In the genomic region with DNA sequence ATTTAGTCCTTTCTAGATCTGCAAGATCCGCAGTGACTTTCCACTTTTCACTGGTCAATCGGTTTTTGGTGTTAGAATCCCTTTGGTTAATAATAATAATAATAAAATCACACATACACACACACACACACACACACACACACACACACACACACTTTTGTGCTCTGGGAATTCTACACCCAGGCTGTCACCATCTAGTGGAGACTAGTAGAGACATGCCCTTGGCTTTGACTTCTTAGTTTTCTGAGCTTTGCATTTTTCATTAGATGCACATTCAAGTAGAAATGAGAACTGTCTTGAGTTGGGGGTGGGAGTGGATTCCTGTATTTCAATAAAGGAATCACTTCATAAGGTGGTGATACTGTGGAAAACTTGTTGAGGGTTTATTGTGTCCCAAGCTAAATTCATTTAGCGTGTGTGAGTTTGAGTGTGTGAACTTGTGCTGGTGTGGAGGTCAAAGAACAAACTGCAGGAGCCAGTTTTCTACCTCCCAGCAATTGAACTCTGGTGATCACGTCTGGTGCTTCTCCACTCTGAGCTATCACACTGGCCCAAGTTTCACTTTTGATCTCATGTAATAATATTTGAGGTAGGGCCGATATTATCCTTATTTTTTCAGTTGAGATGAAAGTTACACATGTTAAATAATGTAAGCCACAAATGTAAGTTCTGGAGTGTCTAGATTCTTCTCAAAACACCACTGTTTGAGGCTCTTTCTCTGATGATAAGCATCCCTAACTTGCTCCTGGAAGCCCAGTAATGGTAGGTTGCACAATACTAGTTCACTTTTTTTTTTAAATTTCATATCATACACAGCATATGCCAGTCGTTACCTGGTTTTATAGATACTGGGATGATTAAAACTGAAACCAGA, we compare ENCODE assay signal across 8 mouse cellular contexts. TPM values are rescaled to one million over a fixed set of nuclear protein-coding genes. Genes with fewer than 3 reads are reported as not detected.
A peak's percentile ranks its signal among the peaks of the same experiment; 100 is the strongest.
DNase-seq lines count a peak whose midpoint lies in the region; ATAC-seq and TF ChIP-seq lines count a peak whose summit lies in the region.

No protein-coding gene starts in this region.

- H3K36me3 ChIP-seq in heart, embryonic 13.5 days = 0 out of 2 replicates have a peak, but pooled peaks cover 5% of the 10 kb centered on the region
- no peaks in the 10 kb centered on the region for H3K36me3 ChIP-seq in limb, embryonic 11.5 days (ENCODE audit: control insufficient read depth, insufficient read depth, low read length)
- no peaks in the 10 kb centered on the region for H3K36me3 ChIP-seq in neural tube, embryonic 11.5 days (ENCODE audit: control insufficient read depth, insufficient read depth, low read length)

- H3K27ac ChIP-seq in bone marrow macrophage, adult 2 months (ENCODE audit: insufficient read depth, low read depth, low read length) = peak overlapping the region; percentile 86
- H3K27ac ChIP-seq in heart, embryonic 13.5 days (replicated peaks) = peak overlapping the region; percentile 98
- no peak overlapping the region for H3K27ac ChIP-seq in limb, embryonic 11.5 days (replicated peaks; ENCODE audit: low read depth, low read length)
- no peak overlapping the region for H3K27ac ChIP-seq in neural tube, embryonic 11.5 days (ENCODE audit: low read depth, low read length)

- no peak for TF ChIP-seq CTCF in bone marrow macrophage, adult 2 months (IDR thresholded peaks at IDR 0.05; ENCODE audit: low read depth, low read length)

- H3K4me3 ChIP-seq in bone marrow macrophage, adult 2 months (ENCODE audit: insufficient read depth, low read length) = peak overlapping the region; percentile 96
- H3K4me3 ChIP-seq in heart, embryonic 13.5 days = peak overlapping the region; percentile 77
- H3K4me3 ChIP-seq in limb, embryonic 11.5 days (ENCODE audit: low read depth, low read length) = peak overlapping the region; percentile 95
- peak overlapping the region; percentile 84 for H3K4me3 ChIP-seq in neural tube, embryonic 11.5 days (ENCODE audit: low read depth, low read length)

- TF ChIP-seq POLR2A in bone marrow macrophage, adult 2 months (IDR thresholded peaks at IDR 0.05; ENCODE audit: borderline replicate concordance, low read depth, low read length) = no peak

- peak overlapping the region; percentile 86 for H3K4me2 ChIP-seq in heart, embryonic 13.5 days
- H3K4me2 ChIP-seq in limb, embryonic 11.5 days (ENCODE audit: low read depth, severe bottlenecking) = peak overlapping the region; percentile 66
- peak overlapping the region; percentile 71 for H3K4me2 ChIP-seq in neural tube, embryonic 11.5 days (ENCODE audit: low read depth)

- no peak for ATAC-seq in heart, embryonic 13.5 days (ENCODE audit: extremely low read depth, insufficient number of reproducible peaks, low FRiP score, low TSS enrichment)
- no peak for ATAC-seq in limb, embryonic 11.5 days (ENCODE audit: insufficient number of reproducible peaks, low FRiP score, low TSS enrichment, low read depth)
- no peak for ATAC-seq in neural tube, embryonic 11.5 days (ENCODE audit: insufficient read depth, low FRiP score, low TSS enrichment)
- ATAC-seq in cerebellum, adult (ENCODE audit: insufficient number of reproducible peaks, low FRiP score, low TSS enrichment) = no peak

- H3K9me3 ChIP-seq in heart, embryonic 13.5 days = no peaks in the 10 kb centered on the region
- H3K9me3 ChIP-seq in limb, embryonic 11.5 days (ENCODE audit: control insufficient read depth, low read length) = no peaks in the 10 kb centered on the region
- H3K9me3 ChIP-seq in neural tube, embryonic 11.5 days (ENCODE audit: control insufficient read depth, low read length) = no peaks in the 10 kb centered on the region

- WGBS in heart, embryonic 13.5 days = 32% methylated on average over 6 of the region's 6 CpGs
- WGBS in limb, embryonic 11.5 days = 43% methylated on average over 6 of the region's 6 CpGs
- 43% methylated on average over 6 of the region's 6 CpGs for WGBS in neural tube, embryonic 11.5 days

- peaks cover 39% of the 10 kb centered on the region for H3K4me1 ChIP-seq in bone marrow macrophage, adult 2 months (ENCODE audit: control insufficient read depth, insufficient read depth, low read length)
- H3K4me1 ChIP-seq in heart, embryonic 13.5 days = peaks cover 57% of the 10 kb centered on the region
- peaks cover 2% of the 10 kb centered on the region; the same call in 1 of the 2 replicates for H3K4me1 ChIP-seq in limb, embryonic 11.5 days (ENCODE audit: control insufficient read depth, insufficient read depth, low read length)
- H3K4me1 ChIP-seq in neural tube, embryonic 11.5 days (ENCODE audit: control insufficient read depth, insufficient read depth, low read length) = peaks cover 6% of the 10 kb centered on the region

- peak; percentile 40 for DNase-seq in heart, adult 8-10 months (ENCODE audit: low spot score)
- DNase-seq in heart, postnatal 4 days = no peak
- no peak for DNase-seq in limb, embryonic 11.5 days (ENCODE audit: low spot score)
- DNase-seq in neural tube, embryonic 11.5 days (ENCODE audit: low spot score) = no peak
- no peak for DNase-seq in urinary bladder, postnatal 4 days (ENCODE audit: low spot score in 2 of 2)

- no peaks in the 10 kb centered on the region for H3K27me3 ChIP-seq in heart, embryonic 13.5 days (replicated peaks)
- H3K27me3 ChIP-seq in limb, embryonic 11.5 days (ENCODE audit: control insufficient read depth, insufficient read depth, low read length) = no peaks in the 10 kb centered on the region
- H3K27me3 ChIP-seq in neural tube, embryonic 11.5 days (ENCODE audit: control insufficient read depth, insufficient read depth, low read length) = no peaks in the 10 kb centered on the region

- peak overlapping the region; percentile 95 for H3K9ac ChIP-seq in heart, embryonic 13.5 days
- H3K9ac ChIP-seq in limb, embryonic 11.5 days (ENCODE audit: low read length) = no peak overlapping the region
- H3K9ac ChIP-seq in neural tube, embryonic 11.5 days (ENCODE audit: low read length) = peak overlapping the region; percentile 89

RNA-seq across cellular contexts. Expression of gene Susd6, which starts 1.5 kb away (rescaled TPM):
- 10 to 100 TPM; 70.6 to 75.8 (median 73.7) TPM for total RNA-seq in heart, adult 8-10 months (2022)
- 10 to 100 TPM; 46.3 to 49.6 TPM for total RNA-seq in heart, postnatal 4 days (2021)
- 144 and 157 TPM in 2 replicates for polyA plus RNA-seq in bone marrow macrophage, adult 2 months (2012; ENCODE audit: insufficient read depth, insufficient read length, missing spikeins)
- polyA plus RNA-seq in heart, embryonic 13.5 days (2015; fragmentation: Nextera tagmentation; extraction: Ambion mirVana) = 13.6 and 14.3 TPM in 2 replicates
- 14.3 and 14.4 TPM in 2 replicates for polyA plus RNA-seq in limb, embryonic 11.5 days (2014; fragmentation: Nextera tagmentation; extraction: Ambion mirVana)
- polyA plus RNA-seq in neural tube, embryonic 11.5 days (2014; fragmentation: Nextera tagmentation; extraction: Ambion mirVana) = 20.9 and 23.3 TPM in 2 replicates

RNA-seq across cellular contexts. Expression of gene Ccdc177, which starts 31.3 kb away (rescaled TPM):
- under 1 TPM in 1 of 4 experiments, not detected in 3; 0.08 TPM for total RNA-seq in heart, adult 8-10 months (2022)
- under 1 TPM; 0.05 to 0.10 TPM for total RNA-seq in heart, postnatal 4 days (2021)
- polyA plus RNA-seq in bone marrow macrophage, adult 2 months (2012; ENCODE audit: insufficient read depth, insufficient read length, missing spikeins) = not detected in 2 replicates
- polyA plus RNA-seq in heart, embryonic 13.5 days (2015; fragmentation: Nextera tagmentation; extraction: Ambion mirVana) = 0.03 TPM in 1 of 2 replicates, not detected in the other
- polyA plus RNA-seq in limb, embryonic 11.5 days (2014; fragmentation: Nextera tagmentation; extraction: Ambion mirVana) = 0.12 and 0.38 TPM in 2 replicates
- polyA plus RNA-seq in neural tube, embryonic 11.5 days (2014; fragmentation: Nextera tagmentation; extraction: Ambion mirVana) = 2.4 and 2.6 TPM in 2 replicates

Comparison
In these comparisons a context has a peak if more than half of its experiments do, and no peak if none do; other contexts are left out.
1. H3K27ac ChIP-seq: peak in bone marrow macrophage, adult 2 months (single experiment) and heart, embryonic 13.5 days (single experiment); none in limb, embryonic 11.5 days (single experiment) and neural tube, embryonic 11.5 days (single experiment).
2. Peak in every context shown above with its lines, with median percentiles within 50 percentile points of each other: H3K4me3 ChIP-seq and H3K4me2 ChIP-seq.